Mouse (Mus musculus) inflammation-experienced regulatory T-cells (primary cell): ENCODE measurements around the gene Gas8. TPM values are rescaled to one million over a fixed set of nuclear protein-coding genes. Genes with fewer than 3 reads are reported as not detected.

Experiments used
- polyA plus RNA-seq, 2 experiments: library from polyadenylated mRNA; unstranded; fragments of 100-300 nt; shearing (Covaris generic); gene quantifications; one replicate each; pipeline ENCODE4 v1.2.1; 2017

The Gas8 gene
- 1 to 10 TPM; 3.3 to 6.9 TPM for polyA plus RNA-seq

DNA sequence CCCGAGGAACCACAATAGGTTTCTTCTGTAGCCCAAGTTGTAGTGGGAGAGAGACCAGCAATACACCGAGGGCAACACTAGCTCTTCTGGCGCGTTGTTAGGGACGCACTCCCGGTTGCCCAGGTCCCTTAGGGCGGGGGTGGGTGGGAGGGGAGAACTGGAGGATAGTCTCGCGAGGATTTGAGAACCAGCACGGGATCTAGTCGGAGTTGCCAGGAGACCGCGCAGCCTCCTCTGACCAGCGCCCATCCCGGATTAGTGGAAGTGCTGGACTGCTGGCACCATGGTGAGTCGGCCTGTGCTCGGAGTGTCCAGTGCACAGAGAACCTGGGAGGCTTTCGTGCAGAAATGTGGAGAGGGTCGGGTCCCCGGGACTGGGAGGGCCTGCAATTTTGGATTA is at the start of gene Gas8:
TSS of gene Gas8 (plus strand) at position 168 of the 400 bp plus-strand sequence.

DNA sequence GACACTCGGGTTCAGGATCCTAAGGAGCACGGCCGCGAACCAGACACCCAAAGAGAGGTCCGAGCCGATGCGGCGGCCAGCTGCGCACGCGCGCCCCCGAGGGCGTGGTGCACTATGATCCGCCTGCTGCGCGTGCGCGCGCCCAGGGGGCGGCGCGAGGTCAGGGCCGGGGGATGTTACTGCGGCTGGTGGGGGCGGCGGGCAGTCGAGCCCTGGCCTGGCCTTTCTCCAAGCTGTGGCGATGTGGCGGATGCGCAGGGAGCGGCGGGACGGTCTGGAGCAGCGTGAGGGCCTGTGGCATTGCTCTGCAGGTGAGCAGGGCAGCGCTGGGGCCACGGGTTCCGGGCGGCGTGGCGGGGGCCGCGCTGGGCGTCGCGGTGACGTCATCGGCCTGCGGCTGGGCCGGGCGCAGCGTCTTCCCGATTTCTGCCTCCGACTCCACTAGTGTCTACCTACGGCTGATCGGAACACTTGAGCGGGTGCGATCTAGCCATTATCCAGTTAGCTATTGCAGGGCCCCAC is 40.8 kb upstream of the Gas8 start, which contains the start of gene Afg3l1:
TSS of gene Afg3l1 (plus strand) at position 167 of the 522 bp plus-strand sequence.

DNA sequence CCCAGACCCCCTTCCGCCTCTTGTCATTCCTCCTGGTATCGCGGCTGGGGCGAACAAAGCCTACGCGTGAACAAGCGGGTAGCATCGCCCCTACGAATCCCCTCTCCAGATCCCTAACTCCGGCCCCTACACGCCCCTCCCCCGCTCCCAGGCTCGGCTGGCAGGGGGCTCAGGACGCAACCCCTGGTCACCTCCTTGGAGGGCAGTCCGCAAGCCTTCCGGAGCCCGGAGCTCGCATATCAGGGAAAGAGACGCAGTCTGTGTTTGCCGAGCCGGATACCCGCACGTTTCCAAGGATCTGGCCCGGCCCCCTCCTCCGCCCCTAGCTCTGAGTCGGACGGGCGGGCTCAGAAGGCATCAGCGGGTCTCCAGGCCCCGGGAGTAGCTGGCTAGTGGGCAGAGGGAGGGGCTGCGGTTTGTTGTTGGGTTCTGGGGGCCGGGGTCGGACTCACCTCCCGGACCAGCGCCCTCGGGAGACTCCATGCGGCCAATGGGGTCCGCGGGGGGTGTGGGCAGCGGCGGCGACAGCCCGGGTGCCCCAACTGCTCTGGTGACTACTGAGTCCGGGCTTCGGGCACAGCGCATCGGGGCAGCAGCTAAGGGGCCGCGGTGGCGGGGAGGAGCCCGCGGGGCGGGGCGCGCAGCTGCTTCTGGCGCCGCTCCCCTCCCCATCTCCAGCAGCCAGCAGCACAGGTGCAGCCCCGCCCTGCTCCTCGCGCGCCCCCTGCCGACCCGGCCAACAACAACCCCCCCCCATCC is 3.7 kb upstream of the Gas8 start, which contains the start of gene Dbndd1:
TSS of gene Dbndd1 (minus strand) at position 683 of the 759 bp plus-strand sequence.

Other genes with a start within 250 kb of the Gas8 start
- 10 to 100 TPM in 1 of 2 experiments, 1 to 10 TPM in 1; 7.3 to 13.6 TPM for gene Fanca, start 200.3 kb upstream of the Gas8 start, polyA plus RNA-seq
- under 1 TPM in 1 of 2 experiments, not detected in 1; 0.12 TPM for gene Spire2, start 186.1 kb upstream of the Gas8 start, polyA plus RNA-seq
- gene Tcf25, start 145.1 kb upstream of the Gas8 start, polyA plus RNA-seq = 100 to 1,000 TPM; 239 to 260 TPM
- gene Mc1r, start 111.7 kb upstream of the Gas8 start, polyA plus RNA-seq = 1 to 10 TPM in 1 of 2 experiments, under 1 TPM in 1; 0.23 to 3.6 TPM
- 1 to 10 TPM in 1 of 2 experiments, under 1 TPM in 1; 0.36 to 1.8 TPM for gene Tubb3, start 107.4 kb upstream of the Gas8 start, polyA plus RNA-seq
- 10 to 100 TPM; 12.2 to 14.4 TPM for gene Def8, start 95.3 kb upstream of the Gas8 start, polyA plus RNA-seq
- gene Afg3l1, start 40.9 kb upstream of the Gas8 start, polyA plus RNA-seq = 10 to 100 TPM; 59.4 to 71.1 TPM
- gene Dbndd1, start 3.4 kb upstream of the Gas8 start, polyA plus RNA-seq = 1 to 10 TPM in 1 of 2 experiments, under 1 TPM in 1; 0.12 to 2.0 TPM
- under 1 TPM; 0.41 to 0.93 TPM for gene Rhou, start 135.1 kb downstream of the Gas8 start, polyA plus RNA-seq